In the genomic region with DNA sequence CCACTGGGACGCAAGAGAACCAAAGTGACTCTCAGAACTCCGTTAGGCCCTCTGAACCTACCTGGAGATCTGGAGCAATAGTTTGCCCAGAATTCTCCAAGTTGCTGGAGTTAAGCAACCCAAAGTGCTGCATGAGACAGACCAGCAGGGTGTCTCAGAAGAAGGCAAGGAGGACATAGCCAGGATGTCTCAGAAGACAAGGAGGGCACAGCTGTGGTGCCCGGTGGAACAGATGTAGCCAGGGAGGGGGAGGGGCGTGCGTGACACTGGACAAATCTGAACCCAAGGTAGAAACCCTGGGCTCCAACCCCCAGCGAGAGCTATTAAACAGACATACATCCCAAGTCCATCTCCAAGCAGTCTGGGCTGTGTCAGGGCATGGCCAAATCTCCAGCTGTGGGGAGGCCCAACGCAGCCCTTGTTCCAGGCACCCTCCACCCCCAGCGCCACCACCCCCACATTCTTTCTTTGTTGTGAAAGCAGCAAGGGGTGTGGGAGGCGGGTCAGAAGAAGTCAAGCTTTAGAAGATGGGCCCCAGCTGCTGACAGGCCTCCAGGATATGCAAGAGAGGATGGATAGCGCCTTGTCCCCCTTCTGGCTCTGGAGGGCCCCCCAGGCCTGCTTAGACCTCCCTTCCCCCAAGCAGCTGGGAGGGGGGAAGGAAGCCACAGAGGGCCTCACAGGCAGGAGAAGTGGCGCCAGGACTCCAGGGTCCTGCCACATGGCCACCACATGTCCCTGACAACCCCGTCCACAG, we compare ENCODE assay signal across 8 mouse cellular contexts. TPM values are rescaled to one million over a fixed set of nuclear protein-coding genes. Genes with fewer than 3 reads are reported as not detected.
DNase-seq lines count a peak whose midpoint lies in the region; ATAC-seq and TF ChIP-seq lines count a peak whose summit lies in the region.

No protein-coding gene starts in this region.

- peak overlapping the region; percentile 70 for H3K4me3 ChIP-seq in intestine, postnatal 0 days (ENCODE audit: low read depth, low read length)

- no peaks in the 10 kb centered on the region for H3K9me3 ChIP-seq in intestine, postnatal 0 days (ENCODE audit: control insufficient read depth)

- peak overlapping the region; percentile 82 for H3K9ac ChIP-seq in intestine, postnatal 0 days (ENCODE audit: low read depth, low read length)

- H3K27ac ChIP-seq in intestine, postnatal 0 days (ENCODE audit: low read depth, low read length): peak overlapping the region; percentile 55

- peak; percentile 19; the same call in 1 of the 2 replicates for TF ChIP-seq CTCF in intestine, postnatal 0 days (IDR thresholded peaks at IDR 0.05; ENCODE audit: low read depth)

- peak overlapping the region; percentile 90 for H3K4me2 ChIP-seq in intestine, postnatal 0 days (replicated peaks; ENCODE audit: low read depth)

- no peaks in the 10 kb centered on the region; the same call in 1 of the 2 replicates for H3K4me1 ChIP-seq in intestine, postnatal 0 days (replicated peaks; ENCODE audit: control insufficient read depth, insufficient read depth, low read length)

- ATAC-seq in intestine, postnatal 0 days: peak; percentile 46
- ATAC-seq in inflammation-experienced regulatory T-cells, adult 6 months: no peak

- WGBS in intestine, postnatal 0 days: 22% methylated on average over 12 of the region's 12 CpGs

- DNase-seq in 3134 (ENCODE audit: extremely low read depth, insufficient read length, low spot score) (peak; percentile 57), NIH3T3 (ENCODE audit: low read depth) (peak; percentile 74)
- peak; percentile 70 for DNase-seq in forelimb bud, embryonic 11.5 days (ENCODE audit: low read depth, low spot score)
- peak; percentile 72 to 74 for DNase-seq in lung, adult 18-20 months
- DNase-seq in ovary, adult 18-20 months (ENCODE audit: low spot score): peak; percentile 73
- no peak for DNase-seq in left cerebral cortex, adult 11 months (ENCODE audit: low spot score)

- H3K27me3 ChIP-seq in intestine, postnatal 0 days (replicated peaks; ENCODE audit: control insufficient read depth, insufficient read depth, low read length): no peaks in the 10 kb centered on the region

- peaks cover 36% of the 10 kb centered on the region for H3K36me3 ChIP-seq in intestine, postnatal 0 days (ENCODE audit: control insufficient read depth, insufficient read depth)

RNA-seq across cellular contexts. Expression of gene Ptk7, which starts 0.6 kb away (rescaled TPM):
- polyA plus RNA-seq in intestine, postnatal 0 days (2015; fragmentation: Nextera tagmentation; extraction: Ambion mirVana): 13.7 and 14.7 TPM in 2 replicates
- not detected for polyA plus RNA-seq in inflammation-experienced regulatory T-cells, adult 6 months (2017; shearing (Covaris generic))

RNA-seq across cellular contexts. Expression of gene Klc4, which starts 16.0 kb away (rescaled TPM):
- 102 and 107 TPM in 2 replicates for polyA plus RNA-seq in intestine, postnatal 0 days (2015; fragmentation: Nextera tagmentation; extraction: Ambion mirVana)
- polyA plus RNA-seq in inflammation-experienced regulatory T-cells, adult 6 months (2017; shearing (Covaris generic)): 10 to 100 TPM in 1 of 3 experiments, 1 to 10 TPM in 2; 7.6 to 10.1 (median 9.1) TPM

RNA-seq across cellular contexts. Expression of gene Mrpl2, which starts 16.2 kb away (rescaled TPM):
- polyA plus RNA-seq in intestine, postnatal 0 days (2015; fragmentation: Nextera tagmentation; extraction: Ambion mirVana): 138 and 139 TPM in 2 replicates
- 10 to 100 TPM; 59.1 to 81.9 (median 60.2) TPM for polyA plus RNA-seq in inflammation-experienced regulatory T-cells, adult 6 months (2017; shearing (Covaris generic))

RNA-seq across cellular contexts. Expression of gene Cul7, which starts 20.3 kb away (rescaled TPM):
- polyA plus RNA-seq in intestine, postnatal 0 days (2015; fragmentation: Nextera tagmentation; extraction: Ambion mirVana): 18.0 and 19.2 TPM in 2 replicates
- 1 to 10 TPM; 1.7 to 4.1 (median 2.5) TPM for polyA plus RNA-seq in inflammation-experienced regulatory T-cells, adult 6 months (2017; shearing (Covaris generic))

RNA-seq across cellular contexts. Expression of gene Rrp36, which starts 44.3 kb away (rescaled TPM):
- 49.0 and 55.6 TPM in 2 replicates for polyA plus RNA-seq in intestine, postnatal 0 days (2015; fragmentation: Nextera tagmentation; extraction: Ambion mirVana)
- 10 to 100 TPM; 47.3 to 50.7 (median 47.7) TPM for polyA plus RNA-seq in inflammation-experienced regulatory T-cells, adult 6 months (2017; shearing (Covaris generic))

Comparison
In these comparisons a context has a peak if more than half of its experiments do, and no peak if none do; other contexts are left out.
1. RNA of gene Ptk7, which starts 0.6 kb away (polyA plus RNA-seq): 13.7 to 14.7 TPM in intestine, postnatal 0 days; not detected in inflammation-experienced regulatory T-cells, adult 6 months; every median in the first group is over 10 times any median in the second.